Mouse (Mus musculus) heart, embryonic 11.5 days (tissue): ENCODE measurements at regions not wholly inside any gene's neighbourhood (a gene's known extent, or its start where the extent isn't known, plus 50 kb on each side); places are given as distances from the start of the nearest gene placed in this dataset.

Experiments
- ATAC-seq: fragments of 200-750 bp; cut with Nextera tagmentation; replicated peaks from 2 replicates; pipeline ENCODE4 v1.8.0; 2017; ENCODE audit warnings: moderate library complexity; ENCODE audit not compliant: insufficient number of reproducible peaks, low FRiP score, low TSS enrichment
- H3K27ac ChIP-seq: fragments of 300-500 bp; sonication (generic); 2 replicates; pipeline ENCODE4 v1.5.1; 2014; ENCODE audit warnings: mild to moderate bottlenecking, low read depth, low read length
- H3K27me3 ChIP-seq: fragments of 300-500 bp; sonication (generic); 2 replicates; pipeline ENCODE4 v1.6.1; 2014; ENCODE audit warnings: mild to moderate bottlenecking, low read length, mixed read lengths; ENCODE audit not compliant: control insufficient read depth, insufficient read depth
- H3K36me3 ChIP-seq: fragments of 300-500 bp; sonication (generic); 2 replicates; pipeline ENCODE4 v1.6.1; 2014; ENCODE audit warnings: mild to moderate bottlenecking, low read length, moderate library complexity, mixed read lengths; ENCODE audit not compliant: control insufficient read depth, insufficient read depth
- H3K4me1 ChIP-seq: fragments of 300-500 bp; sonication (generic); 2 replicates; pipeline ENCODE4 v1.6.1; 2014; ENCODE audit warnings: low read length; ENCODE audit not compliant: control insufficient read depth, insufficient read depth
- H3K4me2 ChIP-seq: fragments of 300-500 bp; sonication (generic); 2 replicates; pipeline ENCODE4 v1.6.1; 2014; ENCODE audit warnings: mild to moderate bottlenecking, moderate library complexity
- H3K4me3 ChIP-seq: fragments of 300-500 bp; sonication (generic); 2 replicates; pipeline ENCODE4 v1.5.1; 2014; ENCODE audit warnings: low read depth, low read length
- H3K9ac ChIP-seq: fragments of 300-500 bp; sonication (generic); 2 replicates; pipeline ENCODE4 v1.6.1; 2014; ENCODE audit warnings: mild to moderate bottlenecking, low read depth, low read length, moderate library complexity
- H3K9me3 ChIP-seq: fragments of 300-500 bp; sonication (generic); replicated peaks from 2 replicates; pipeline ENCODE4 v1.6.1; 2016; ENCODE audit warnings: low read length; ENCODE audit not compliant: control insufficient read depth
- WGBS: fragments of 180-500 bp; shearing (Covaris S2); extraction: QIAGEN DNeasy Blood & Tissue Kit; methylation state at CpG from one replicate; pipeline ENCODE4 v1.1.7; 2014; ENCODE audit not compliant: insufficient replicate concordance; 5-methylcytosine and 5-hydroxymethylcytosine counted together

- Histone ChIP-seq H3K9me3 (no peaks in the 10 kb centered on the region), H3K4me2 (no peak overlapping the region), H3K36me3 (no peaks in the 10 kb centered on the region), H3K27ac (no peak overlapping the region), H3K27me3 (no peaks in the 10 kb centered on the region), H3K4me1 (peaks cover 16% of the 10 kb centered on the region), H3K9ac (no peak overlapping the region), H3K4me3 (no peak overlapping the region)
- ATAC-seq: no peak
- WGBS: 58% methylated on average over 8 of the region's 8 CpGs
These were observed 98.3 kb upstream of the Ccnd2 start for GRCm38 (mm10) chr6:127250181-127250873.

GRCm38 (mm10) chr6:127250874-127251670 lies 99.1 kb upstream of the Ccnd2 start:
- no peak for ATAC-seq
- no peaks in the 10 kb centered on the region for H3K27me3 ChIP-seq
- peaks cover 16% of the 10 kb centered on the region for H3K4me1 ChIP-seq
- WGBS: 23% methylated on average over 11 of the region's 11 CpGs
- H3K36me3 ChIP-seq: no peaks in the 10 kb centered on the region
- no peaks in the 10 kb centered on the region for H3K9me3 ChIP-seq
- peak overlapping the region; percentile 32 for H3K4me2 ChIP-seq
- H3K4me3 ChIP-seq: no peak overlapping the region
- peak overlapping the region; percentile 46; the same call in 1 of the 2 replicates for H3K27ac ChIP-seq
- H3K9ac ChIP-seq: no peak overlapping the region

- WGBS: 8% methylated on average over 5 of the region's 5 CpGs
- ATAC-seq: no peak
These were observed 99.6 kb upstream of the Ccnd2 start for GRCm38 (mm10) chr6:127251671-127251985.

GRCm38 (mm10) chr6:127252000-127252721 lies 100.2 kb upstream of the Ccnd2 start:
- Histone ChIP-seq H3K9ac (no peak overlapping the region), H3K27ac (no peak overlapping the region; the same call in 1 of the 2 replicates), H3K4me2 (peak overlapping the region; percentile 32), H3K9me3 (no peaks in the 10 kb centered on the region), H3K4me3 (no peak overlapping the region; the same call in 1 of the 2 replicates), H3K4me1 (peaks cover 16% of the 10 kb centered on the region), H3K36me3 (no peaks in the 10 kb centered on the region), H3K27me3 (no peaks in the 10 kb centered on the region)
- no peak for ATAC-seq
- 6% methylated on average over 3 of the region's 3 CpGs for WGBS

More at GRCm38 (mm10) chr6:127251671-127251985, 99.6 kb upstream of the Ccnd2 start:
- no peak overlapping the region; the same call in 1 of the 2 replicates for H3K4me3 ChIP-seq
- peak overlapping the region; percentile 32 for H3K4me2 ChIP-seq
- no peaks in the 10 kb centered on the region for H3K36me3 ChIP-seq
- no peaks in the 10 kb centered on the region for H3K9me3 ChIP-seq
- H3K4me1 ChIP-seq: peaks cover 16% of the 10 kb centered on the region
- peak overlapping the region; percentile 46; the same call in 1 of the 2 replicates for H3K27ac ChIP-seq
- H3K9ac ChIP-seq: 0 out of 2 replicates have a peak overlapping the region, but pooled peaks have one; percentile 34
- H3K27me3 ChIP-seq: no peaks in the 10 kb centered on the region

DNA sequence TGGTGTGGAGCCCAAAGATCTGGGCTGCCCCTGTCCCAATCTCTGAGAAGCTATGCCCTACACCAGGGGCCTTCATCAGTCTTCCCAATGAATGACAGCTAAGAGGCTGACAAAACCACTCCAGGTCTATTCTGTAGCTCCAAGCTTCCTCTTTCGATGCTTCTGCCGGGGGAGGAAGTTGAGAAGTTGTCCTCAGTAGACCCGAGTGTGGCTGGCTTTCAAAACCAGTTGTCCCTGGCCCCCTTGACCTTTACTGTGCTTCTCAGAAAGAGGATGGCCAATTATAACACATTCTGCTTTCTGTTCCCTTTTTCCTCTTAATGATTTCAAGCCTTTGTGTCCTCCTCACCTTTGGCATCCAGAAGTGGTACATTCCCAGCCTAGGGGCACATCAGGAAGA lies 101.9 kb upstream of the Ccnd2 start:
- no peaks in the 10 kb centered on the region for H3K9me3 ChIP-seq
- H3K4me1 ChIP-seq: peaks cover 16% of the 10 kb centered on the region
- no peaks in the 10 kb centered on the region for H3K27me3 ChIP-seq
- H3K36me3 ChIP-seq: no peaks in the 10 kb centered on the region
- no peak overlapping the region for H3K9ac ChIP-seq
- no peak overlapping the region for H3K4me2 ChIP-seq
- H3K4me3 ChIP-seq: no peak overlapping the region
- WGBS: 64% methylated on average over 3 of the region's 3 CpGs
- H3K27ac ChIP-seq: no peak overlapping the region
- no peak for ATAC-seq

GRCm38 (mm10) chr6:127263903-127264680 lies 112.1 kb upstream of the Ccnd2 start:
- 71% methylated on average over 5 of the region's 5 CpGs for WGBS
- H3K9me3 ChIP-seq: no peaks in the 10 kb centered on the region
- no peak overlapping the region for H3K4me3 ChIP-seq
- no peak overlapping the region for H3K9ac ChIP-seq
- no peak for ATAC-seq
- no peaks in the 10 kb centered on the region for H3K36me3 ChIP-seq
- H3K4me2 ChIP-seq: no peak overlapping the region
- H3K27ac ChIP-seq: no peak overlapping the region
- peaks cover 10% of the 10 kb centered on the region; the same call in 1 of the 2 replicates for H3K27me3 ChIP-seq
- H3K4me1 ChIP-seq: peaks cover 6% of the 10 kb centered on the region

GRCm38 (mm10) chr6:127265063-127265775 lies 113.2 kb upstream of the Ccnd2 start:
- Histone ChIP-seq H3K27ac (no peak overlapping the region), H3K9ac (no peak overlapping the region), H3K27me3 (peaks cover 10% of the 10 kb centered on the region; the same call in 1 of the 2 replicates), H3K4me2 (peak overlapping the region; percentile 71), H3K4me3 (no peak overlapping the region), H3K9me3 (no peaks in the 10 kb centered on the region), H3K4me1 (peaks cover 6% of the 10 kb centered on the region), H3K36me3 (no peaks in the 10 kb centered on the region)
- WGBS: 71% methylated on average over 9 of the region's 9 CpGs
- ATAC-seq: no peak
